Mouse (Mus musculus): ENCODE measurements around the gene Acox1. TPM values are rescaled to one million over a fixed set of nuclear protein-coding genes. Genes with fewer than 3 reads are reported as not detected.
A peak's percentile ranks its signal among the peaks of the same experiment; 100 is the strongest.

Acox1 gene
- polyA plus RNA-seq, 1 experiment = 86.6 TPM

GRCm38 (mm10) chr11:116171959-116172358, 26.9 kb downstream of the Acox1 start:
- WGBS = 87% methylated on average over 2 of the region's 2 CpGs
- no peak for DNase-seq (ENCODE audit: low read depth, low spot score)

- WGBS = 54% methylated on average over 5 of the region's 5 CpGs
- DNase-seq (ENCODE audit: low read depth, low spot score) = no peak
These were observed 28.6 kb downstream of the Acox1 start for GRCm38 (mm10) chr11:116170003-116170800.

- WGBS = 88% methylated on average over 3 of the region's 3 CpGs
- DNase-seq (ENCODE audit: low read depth, low spot score) = no peak
These were observed 29.6 kb downstream of the Acox1 start for GRCm38 (mm10) chr11:116169214-116169613.

GRCm38 (mm10) chr11:116167884-116168439, 30.9 kb downstream of the Acox1 start, which contains the start of gene Fbf1:
Gene Fbf1, minus strand, starts transcription at chr11:116168166.
- DNase-seq (ENCODE audit: low read depth, low spot score) = peak; percentile 91
- WGBS = under 1% methylated on average over 40 of the region's 40 CpGs

- no peak for DNase-seq (ENCODE audit: low read depth, low spot score)
- WGBS = 21% methylated on average over 6 of the region's 6 CpGs
These were observed 31.6 kb downstream of the Acox1 start for GRCm38 (mm10) chr11:116167232-116167631.

GRCm38 (mm10) chr11:116163002-116163401, 35.8 kb downstream of the Acox1 start:
- 57% methylated on average over 9 of the region's 9 CpGs for WGBS
- DNase-seq (ENCODE audit: low read depth, low spot score) = no peak

- no peak for DNase-seq (ENCODE audit: low read depth, low spot score)
- 78% methylated on average over 10 of the region's 10 CpGs for WGBS
These were observed 36.7 kb downstream of the Acox1 start for GRCm38 (mm10) chr11:116162146-116162545.

GRCm38 (mm10) chr11:116161312-116161711, 37.5 kb downstream of the Acox1 start:
- 46% methylated on average over 12 of the region's 12 CpGs for WGBS
- DNase-seq (ENCODE audit: low read depth, low spot score) = no peak

GRCm38 (mm10) chr11:116150960-116151359, 47.9 kb downstream of the Acox1 start:
- WGBS = 92% methylated on average over 2 of the region's 2 CpGs

GRCm38 (mm10) chr11:116149341-116149740, 49.5 kb downstream of the Acox1 start:
- WGBS = 89% methylated on average over 6 of the region's 6 CpGs
- no peak for DNase-seq (ENCODE audit: low read depth, low spot score)

More at GRCm38 (mm10) chr11:116150960-116151359, 47.9 kb downstream of the Acox1 start:
- DNase-seq (ENCODE audit: low read depth, low spot score) = no peak

GRCm38 (mm10) chr11:116148761-116149221, 50.1 kb downstream of the Acox1 start:
- no peak for DNase-seq (ENCODE audit: low read depth, low spot score)
- WGBS = 80% methylated on average over 20 of the region's 20 CpGs

- 80% methylated on average over 25 of the region's 25 CpGs for WGBS
- DNase-seq (ENCODE audit: low read depth, low spot score) = no peak
These were observed 52.4 kb downstream of the Acox1 start for GRCm38 (mm10) chr11:116146294-116146985.

GRCm38 (mm10) chr11:116145481-116146293, 53.2 kb downstream of the Acox1 start:
- 73% methylated on average over 18 of the region's 18 CpGs for WGBS
- DNase-seq (ENCODE audit: low read depth, low spot score) = no peak

- WGBS = 89% methylated on average over 3 of the region's 3 CpGs
- DNase-seq (ENCODE audit: low read depth, low spot score) = no peak
These were observed 55.4 kb downstream of the Acox1 start for GRCm38 (mm10) chr11:116143468-116143867.

- 75% methylated on average over 10 of the region's 10 CpGs for WGBS
- DNase-seq (ENCODE audit: low read depth, low spot score) = no peak
These were observed 56.4 kb downstream of the Acox1 start for GRCm38 (mm10) chr11:116142211-116142991.

- under 1% methylated on average over 60 of the region's 60 CpGs for WGBS
- peak; percentile 84 for DNase-seq (ENCODE audit: low read depth, low spot score)
These were observed 60.2 kb downstream of the Acox1 start, which contains the start of gene Mrpl38 for GRCm38 (mm10) chr11:116138468-116139138. Gene Mrpl38, minus strand, starts transcription at chr11:116138868.

- no peak for DNase-seq (ENCODE audit: low read depth, low spot score)
- under 1% methylated on average over 20 of the region's 20 CpGs for WGBS
These were observed 60.8 kb downstream of the Acox1 start for GRCm38 (mm10) chr11:116138096-116138467.

GRCm38 (mm10) chr11:116134171-116134570, 64.7 kb downstream of the Acox1 start:
- 91% methylated on average over 10 of the region's 10 CpGs for WGBS
- no peak for DNase-seq (ENCODE audit: low read depth, low spot score)

Data from large intestine, adult 2 months (tissue).